ENCODE assay signal across 8 mouse cellular contexts in genomic region chr17:12318663-12319201, GRCm38 (mm10). TPM values are rescaled to one million over a fixed set of nuclear protein-coding genes. Genes with fewer than 3 reads are reported as not detected.
DNase-seq lines count a peak whose midpoint lies in the region; ATAC-seq lines count a peak whose summit lies in the region.

Gene Map3k4, minus strand, starts transcription at chr17:12318796.

- peak; percentile 98 for DNase-seq in adrenal gland, postnatal 10 days
- DNase-seq in embryo, embryonic 9.5 days (ENCODE audit: extremely low spot score): peak; percentile 94
- peak; percentile 96 for DNase-seq in gastrocnemius, postnatal 4 days (ENCODE audit: low spot score in 2 of 2)
- DNase-seq in left cerebral cortex, postnatal 25 days (ENCODE audit: low spot score in 2 of 2): peak; percentile 94 to 95
- DNase-seq in mesoderm, embryonic 11.5 days (ENCODE audit: low read depth, low spot score): peak; percentile 91
- peak; percentile 97 for DNase-seq in right cerebral cortex, postnatal 25 days
- DNase-seq in yolk sac, embryonic 10.5 days (ENCODE audit: low spot score): peak; percentile 93

- peak within 1 kb of the TSS; percentile 92 for H3K4me3 ChIP-seq in intestine, embryonic 16.5 days (ENCODE audit: low read length)

- H3K27ac ChIP-seq in intestine, embryonic 16.5 days (ENCODE audit: low read length): peak within 1 kb of the TSS; percentile 96

- peak within 1 kb of the TSS; percentile 63 for H3K4me2 ChIP-seq in intestine, embryonic 16.5 days (ENCODE audit: low read depth, low read length)

- peak within 1 kb of the TSS; percentile 93 for H3K9ac ChIP-seq in intestine, embryonic 16.5 days (ENCODE audit: low read depth, low read length)

- peaks cover 9% of the 10 kb centered on the region; the same call in 1 of the 2 replicates for H3K4me1 ChIP-seq in intestine, embryonic 16.5 days (ENCODE audit: control insufficient read depth, insufficient read depth, low read length)

- peak; percentile 96 for ATAC-seq in intestine, embryonic 16.5 days

- WGBS in intestine, embryonic 16.5 days: under 1% methylated on average over 34 of the region's 39 CpGs

- no peaks in the 10 kb centered on the region for H3K9me3 ChIP-seq in intestine, embryonic 16.5 days (ENCODE audit: control insufficient read depth, low read length)

- H3K36me3 ChIP-seq in intestine, embryonic 16.5 days (ENCODE audit: control insufficient read depth, insufficient read depth, low read length): no peaks in the 10 kb centered on the region

- intact Hi-C loops in left cerebral cortex, postnatal 25 days (cut with DNase I): loop anchor here (1.0 to 5.0 kb wide), 4 partner anchors 40 to 281 kb away; no protein-coding TSS in a partner anchor

- no peaks in the 10 kb centered on the region for H3K27me3 ChIP-seq in intestine, embryonic 16.5 days (replicated peaks; ENCODE audit: control insufficient read depth, insufficient read depth, low read length)

RNA-seq across cellular contexts. Expression of gene Map3k4, which starts in this region (rescaled TPM):
- total RNA-seq in adrenal gland, postnatal 10 days (2021): 10 to 100 TPM; 21.1 to 29.4 TPM
- 10 to 100 TPM; 26.1 to 32.0 TPM for total RNA-seq in gastrocnemius, postnatal 4 days (2021)
- 25.6 and 28.3 TPM in 2 replicates for polyA plus RNA-seq in intestine, embryonic 16.5 days (2015; fragmentation: Nextera tagmentation; extraction: Ambion mirVana)
- 10 to 100 TPM; 39.4 to 44.4 TPM for total RNA-seq in left cerebral cortex, postnatal 25 days (2021)

Comparison
In these comparisons a context has a peak if more than half of its experiments do, and no peak if none do; other contexts are left out.
1. Peak in every context shown above with its lines: DNase-seq, ATAC-seq, H3K4me3 ChIP-seq and H3K27ac ChIP-seq.